22 mouse cellular contexts compared by ENCODE assay signal in the genomic region with DNA sequence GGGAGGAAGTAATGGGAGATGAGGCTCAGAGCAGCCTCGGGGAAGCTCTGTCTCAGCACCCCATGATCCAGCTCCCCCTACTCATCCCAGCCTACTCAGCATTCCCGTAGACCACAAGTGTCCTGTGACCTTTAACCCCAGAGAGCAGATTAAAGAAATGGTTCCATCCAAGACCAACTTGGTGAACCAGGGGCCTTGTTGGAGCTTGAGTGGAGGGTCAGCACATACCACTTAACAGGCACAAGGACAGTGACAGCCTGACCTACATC.
DNase-seq lines count a peak whose midpoint lies in the region; ATAC-seq lines count a peak whose summit lies in the region.
"Had no signal": no experiment of that assay in that cellular context is flagged by ENCODE, and none has a peak within 500 bp of the region (broad histone marks: within the 10 kb centered on the region; RNA-seq: fewer than 3 reads in every experiment).

No protein-coding gene starts in this region.

- no peak overlapping the region for H3K27ac ChIP-seq in kidney, embryonic 16.5 days (ENCODE audit: low read length)
- peak overlapping the region; percentile 38; the same call in 1 of the 2 replicates for H3K27ac ChIP-seq in neural tube, embryonic 13.5 days (replicated peaks)
- H3K27ac ChIP-seq in neural tube, embryonic 15.5 days (replicated peaks) = peak overlapping the region; percentile 54
- H3K27ac ChIP-seq: embryonic facial prominence, embryonic 13.5 days; embryonic facial prominence, embryonic 15.5 days; forebrain, embryonic 10.5 days; forebrain, embryonic 12.5 days had no signal

- 14% methylated on average over 2 of the region's 2 CpGs for WGBS in kidney, embryonic 16.5 days
- 46% methylated on average over 2 of the region's 2 CpGs for WGBS in neural tube, embryonic 13.5 days
- 25% methylated on average over 2 of the region's 2 CpGs for WGBS in neural tube, embryonic 15.5 days

- no peak overlapping the region for H3K4me3 ChIP-seq in kidney, embryonic 16.5 days (ENCODE audit: low read length)
- no peak overlapping the region for H3K4me3 ChIP-seq in neural tube, embryonic 13.5 days
- no peak overlapping the region for H3K4me3 ChIP-seq in neural tube, embryonic 15.5 days (replicated peaks)
- H3K4me3 ChIP-seq: embryonic facial prominence, embryonic 13.5 days; embryonic facial prominence, embryonic 15.5 days; erythroblast, embryonic 14.5 days; forebrain, embryonic 10.5 days; forebrain, embryonic 12.5 days had no signal

- ATAC-seq in kidney, embryonic 16.5 days (ENCODE audit: low FRiP score, low TSS enrichment) = peak; percentile 55; the same call in 1 of the 2 replicates
- peak; percentile 64; the same call in 1 of the 2 replicates for ATAC-seq in neural tube, embryonic 13.5 days (ENCODE audit: low read depth)
- ATAC-seq in neural tube, embryonic 15.5 days (ENCODE audit: low FRiP score) = peak; percentile 75
- ATAC-seq: forebrain, embryonic 14.5 days had no signal

- H3K9me3 ChIP-seq in kidney, embryonic 16.5 days (ENCODE audit: low read length) = peaks cover 5% of the 10 kb centered on the region
- peaks cover 8% of the 10 kb centered on the region for H3K9me3 ChIP-seq in neural tube, embryonic 13.5 days
- H3K9me3 ChIP-seq in neural tube, embryonic 15.5 days (replicated peaks) = no peaks in the 10 kb centered on the region
- H3K9me3 ChIP-seq: embryonic facial prominence, embryonic 15.5 days had no signal

- H3K27me3 ChIP-seq in kidney, embryonic 16.5 days (ENCODE audit: insufficient read depth, low read length) = no peaks in the 10 kb centered on the region
- H3K27me3 ChIP-seq in neural tube, embryonic 13.5 days = no peaks in the 10 kb centered on the region
- H3K27me3 ChIP-seq in neural tube, embryonic 15.5 days (replicated peaks) = no peaks in the 10 kb centered on the region
- H3K27me3 ChIP-seq: embryonic facial prominence, embryonic 13.5 days; embryonic facial prominence, embryonic 15.5 days; forebrain, embryonic 12.5 days had no signal

- H3K36me3 ChIP-seq in kidney, embryonic 16.5 days (ENCODE audit: insufficient read depth, low read length) = no peaks in the 10 kb centered on the region
- H3K36me3 ChIP-seq in neural tube, embryonic 13.5 days = no peaks in the 10 kb centered on the region
- no peaks in the 10 kb centered on the region for H3K36me3 ChIP-seq in neural tube, embryonic 15.5 days
- H3K36me3 ChIP-seq: embryonic facial prominence, embryonic 13.5 days; embryonic facial prominence, embryonic 15.5 days; forebrain, embryonic 10.5 days; forebrain, embryonic 12.5 days had no signal

- H3K4me2 ChIP-seq in kidney, embryonic 16.5 days (replicated peaks; ENCODE audit: low read depth, low read length) = no peak overlapping the region
- no peak overlapping the region for H3K4me2 ChIP-seq in neural tube, embryonic 13.5 days
- no peak overlapping the region for H3K4me2 ChIP-seq in neural tube, embryonic 15.5 days
- H3K4me2 ChIP-seq: embryonic facial prominence, embryonic 13.5 days; embryonic facial prominence, embryonic 15.5 days; forebrain, embryonic 12.5 days had no signal

- H3K9ac ChIP-seq in kidney, embryonic 16.5 days (replicated peaks; ENCODE audit: low read length) = no peak overlapping the region
- no peak overlapping the region for H3K9ac ChIP-seq in neural tube, embryonic 13.5 days
- no peak overlapping the region for H3K9ac ChIP-seq in neural tube, embryonic 15.5 days (replicated peaks)
- H3K9ac ChIP-seq: embryonic facial prominence, embryonic 13.5 days; embryonic facial prominence, embryonic 15.5 days; forebrain, embryonic 12.5 days had no signal

- DNase-seq in kidney, adult 18-20 months = no peak
- no peak for DNase-seq in neural tube, embryonic 10.5 days (ENCODE audit: extremely low spot score, low spot score)
- no peak for DNase-seq in gastrocnemius, postnatal 4 days (ENCODE audit: low spot score in 2 of 2)
- DNase-seq: adrenal gland, adult 2 months; adrenal gland, postnatal 10 days; adrenal gland, postnatal 25 days; cerebellum, adult 11 months; cerebellum, adult 18-20 months; cerebellum, adult 8-10 months; cerebellum, adult 9-11 months; cerebellum, postnatal 14 days; cerebellum, postnatal 36 days; embryo, embryonic 11 days had no signal

- H3K4me1 ChIP-seq in kidney, embryonic 16.5 days (ENCODE audit: insufficient read depth, low read length) = peaks cover 16% of the 10 kb centered on the region
- peaks cover 23% of the 10 kb centered on the region for H3K4me1 ChIP-seq in neural tube, embryonic 13.5 days (replicated peaks)
- peaks cover 21% of the 10 kb centered on the region for H3K4me1 ChIP-seq in neural tube, embryonic 15.5 days
- H3K4me1 ChIP-seq: forebrain, embryonic 10.5 days had no signal
